Mouse (Mus musculus): ENCODE results near the gene Olfr777. TPM values are rescaled to one million over a fixed set of nuclear protein-coding genes. Genes with fewer than 3 reads are reported as not detected.

Olfr777 gene
- not detected for polyA plus RNA-seq (2014; fragmentation: Illumina TruSeq; extraction: RNeasy Lipid Tissue Mini Kit (QIAGEN cat#74804); ENCODE audit: low read depth, low replicate concordance)

GRCm38 (mm10) chr10:129271081-129271535, at the start of gene Olfr777:
Gene Olfr777, minus strand, starts transcription at chr10:129271485.

GRCm38 (mm10) chr10:129317817-129318216, 46.5 kb upstream of the Olfr777 start, which contains the start of gene Olfr780:
Gene Olfr780, plus strand, starts transcription at chr10:129318117.

GRCm38 (mm10) chr10:129258827-129259226, 12.5 kb downstream of the Olfr777 start, which contains the start of gene Olfr776:
Gene Olfr776, plus strand, starts transcription at chr10:129259127.

GRCm38 (mm10) chr10:129248112-129248511, 23.2 kb downstream of the Olfr777 start, which contains the start of gene Olfr775:
Gene Olfr775, plus strand, starts transcription at chr10:129248412.

GRCm38 (mm10) chr10:129235904-129236303, 35.4 kb downstream of the Olfr777 start, which contains the start of gene Olfr774:
Gene Olfr774, plus strand, starts transcription at chr10:129236204.

Other genes starting within 250 kb of the Olfr777 start
- not detected for gene Olfr764-ps1, start 231.6 kb downstream of the Olfr777 start, polyA plus RNA-seq (2014; fragmentation: Illumina TruSeq; extraction: RNeasy Lipid Tissue Mini Kit (QIAGEN cat#74804); ENCODE audit: low read depth, low replicate concordance)
- not detected for gene Olfr765, start 221.5 kb downstream of the Olfr777 start, polyA plus RNA-seq (2014; fragmentation: Illumina TruSeq; extraction: RNeasy Lipid Tissue Mini Kit (QIAGEN cat#74804); ENCODE audit: low read depth, low replicate concordance)
- not detected for gene Olfr766-ps1, start 202.5 kb downstream of the Olfr777 start, polyA plus RNA-seq (2014; fragmentation: Illumina TruSeq; extraction: RNeasy Lipid Tissue Mini Kit (QIAGEN cat#74804); ENCODE audit: low read depth, low replicate concordance)
- gene Olfr767, start 188.6 kb downstream of the Olfr777 start, polyA plus RNA-seq (2014; fragmentation: Illumina TruSeq; extraction: RNeasy Lipid Tissue Mini Kit (QIAGEN cat#74804); ENCODE audit: low read depth, low replicate concordance): not detected
- not detected for gene Olfr768, start 172.1 kb downstream of the Olfr777 start, polyA plus RNA-seq (2014; fragmentation: Illumina TruSeq; extraction: RNeasy Lipid Tissue Mini Kit (QIAGEN cat#74804); ENCODE audit: low read depth, low replicate concordance)
- not detected for gene Olfr769, start 153.6 kb downstream of the Olfr777 start, polyA plus RNA-seq (2014; fragmentation: Illumina TruSeq; extraction: RNeasy Lipid Tissue Mini Kit (QIAGEN cat#74804); ENCODE audit: low read depth, low replicate concordance)
- gene Olfr770, start 132.5 kb downstream of the Olfr777 start, polyA plus RNA-seq (2014; fragmentation: Illumina TruSeq; extraction: RNeasy Lipid Tissue Mini Kit (QIAGEN cat#74804); ENCODE audit: low read depth, low replicate concordance): not detected
- not detected for gene Olfr771, start 106.7 kb downstream of the Olfr777 start, polyA plus RNA-seq (2014; fragmentation: Illumina TruSeq; extraction: RNeasy Lipid Tissue Mini Kit (QIAGEN cat#74804); ENCODE audit: low read depth, low replicate concordance)
- not detected for gene Olfr772, start 93.6 kb downstream of the Olfr777 start, polyA plus RNA-seq (2014; fragmentation: Illumina TruSeq; extraction: RNeasy Lipid Tissue Mini Kit (QIAGEN cat#74804); ENCODE audit: low read depth, low replicate concordance)
- not detected for gene Olfr773, start 84.1 kb downstream of the Olfr777 start, polyA plus RNA-seq (2014; fragmentation: Illumina TruSeq; extraction: RNeasy Lipid Tissue Mini Kit (QIAGEN cat#74804); ENCODE audit: low read depth, low replicate concordance)
- not detected for gene Olfr774, start 35.3 kb downstream of the Olfr777 start, polyA plus RNA-seq (2014; fragmentation: Illumina TruSeq; extraction: RNeasy Lipid Tissue Mini Kit (QIAGEN cat#74804); ENCODE audit: low read depth, low replicate concordance)
- gene Olfr775, start 23.1 kb downstream of the Olfr777 start, polyA plus RNA-seq (2014; fragmentation: Illumina TruSeq; extraction: RNeasy Lipid Tissue Mini Kit (QIAGEN cat#74804); ENCODE audit: low read depth, low replicate concordance): not detected
- not detected for gene Olfr776, start 12.4 kb downstream of the Olfr777 start, polyA plus RNA-seq (2014; fragmentation: Illumina TruSeq; extraction: RNeasy Lipid Tissue Mini Kit (QIAGEN cat#74804); ENCODE audit: low read depth, low replicate concordance)
- gene Olfr780, start 46.6 kb upstream of the Olfr777 start, polyA plus RNA-seq (2014; fragmentation: Illumina TruSeq; extraction: RNeasy Lipid Tissue Mini Kit (QIAGEN cat#74804); ENCODE audit: low read depth, low replicate concordance): not detected
- not detected for gene Olfr781, start 57.4 kb upstream of the Olfr777 start, polyA plus RNA-seq (2014; fragmentation: Illumina TruSeq; extraction: RNeasy Lipid Tissue Mini Kit (QIAGEN cat#74804); ENCODE audit: low read depth, low replicate concordance)
- not detected for gene Olfr782, start 77.4 kb upstream of the Olfr777 start, polyA plus RNA-seq (2014; fragmentation: Illumina TruSeq; extraction: RNeasy Lipid Tissue Mini Kit (QIAGEN cat#74804); ENCODE audit: low read depth, low replicate concordance)
- not detected for gene Olfr784, start 112.6 kb upstream of the Olfr777 start, polyA plus RNA-seq (2014; fragmentation: Illumina TruSeq; extraction: RNeasy Lipid Tissue Mini Kit (QIAGEN cat#74804); ENCODE audit: low read depth, low replicate concordance)
- not detected for gene Olfr785, start 133.9 kb upstream of the Olfr777 start, polyA plus RNA-seq (2014; fragmentation: Illumina TruSeq; extraction: RNeasy Lipid Tissue Mini Kit (QIAGEN cat#74804); ENCODE audit: low read depth, low replicate concordance)
- not detected for gene Olfr786, start 155.8 kb upstream of the Olfr777 start, polyA plus RNA-seq (2014; fragmentation: Illumina TruSeq; extraction: RNeasy Lipid Tissue Mini Kit (QIAGEN cat#74804); ENCODE audit: low read depth, low replicate concordance)
- not detected for gene Olfr787, start 190.4 kb upstream of the Olfr777 start, polyA plus RNA-seq (2014; fragmentation: Illumina TruSeq; extraction: RNeasy Lipid Tissue Mini Kit (QIAGEN cat#74804); ENCODE audit: low read depth, low replicate concordance)
- not detected for gene Olfr788, start 199.5 kb upstream of the Olfr777 start, polyA plus RNA-seq (2014; fragmentation: Illumina TruSeq; extraction: RNeasy Lipid Tissue Mini Kit (QIAGEN cat#74804); ENCODE audit: low read depth, low replicate concordance)
- not detected for gene Olfr789, start 213.3 kb upstream of the Olfr777 start, polyA plus RNA-seq (2014; fragmentation: Illumina TruSeq; extraction: RNeasy Lipid Tissue Mini Kit (QIAGEN cat#74804); ENCODE audit: low read depth, low replicate concordance)
- not detected for gene Olfr790, start 227.0 kb upstream of the Olfr777 start, polyA plus RNA-seq (2014; fragmentation: Illumina TruSeq; extraction: RNeasy Lipid Tissue Mini Kit (QIAGEN cat#74804); ENCODE audit: low read depth, low replicate concordance)

Measured in adrenal gland, adult 10 weeks (tissue).